Mouse (Mus musculus) frontal cortex, postnatal 14 days (tissue): ENCODE data around the gene Trabd.

Source experiments
- DNase-seq, 2 experiments: peaks; one replicate each; pipeline ENCODE4 v3.0.0; 2022; ENCODE audit warnings: low spot score in 2 of 2

The Trabd gene

DNA sequence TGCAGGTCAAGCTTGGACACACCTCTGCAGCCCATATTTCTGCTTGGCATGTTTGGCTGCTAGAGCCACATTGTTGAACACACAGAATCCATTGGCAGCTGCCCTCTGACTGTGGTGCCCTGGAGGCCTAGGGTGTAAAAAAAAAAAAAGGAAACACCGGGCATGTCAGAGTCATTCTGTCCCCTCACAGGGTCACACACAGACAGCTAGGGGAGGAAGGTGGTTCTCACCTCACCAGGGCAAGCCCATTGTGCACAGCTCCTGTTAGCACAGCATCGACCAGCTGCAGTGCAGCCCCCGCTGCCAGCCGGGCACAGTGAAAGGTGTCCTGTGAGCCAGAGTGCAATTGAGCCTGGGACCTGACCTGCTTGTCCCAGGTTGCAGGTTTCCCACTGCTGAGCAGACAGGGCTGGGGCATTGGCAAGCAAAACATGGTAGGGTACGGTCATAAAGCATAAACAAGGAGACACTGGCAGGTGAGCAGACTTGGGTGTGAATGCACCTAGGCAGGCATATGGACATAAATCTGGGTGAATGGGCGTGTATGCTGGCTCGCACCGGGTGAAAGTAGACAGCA, 52.5 kb downstream of the Trabd start:
- DNase-seq, result no peak

- peak; percentile 72 to 76 for DNase-seq
Measured at GRCm38 (mm10) chr15:89128382-89129350, 53.7 kb downstream of the Trabd start, which contains the start of gene Hdac10. Gene Hdac10 (minus strand): TSS chr15:89128700.

- DNase-seq, result no peak
Measured at GRCm38 (mm10) chr15:89130245-89130644, 55.3 kb downstream of the Trabd start.

DNA sequence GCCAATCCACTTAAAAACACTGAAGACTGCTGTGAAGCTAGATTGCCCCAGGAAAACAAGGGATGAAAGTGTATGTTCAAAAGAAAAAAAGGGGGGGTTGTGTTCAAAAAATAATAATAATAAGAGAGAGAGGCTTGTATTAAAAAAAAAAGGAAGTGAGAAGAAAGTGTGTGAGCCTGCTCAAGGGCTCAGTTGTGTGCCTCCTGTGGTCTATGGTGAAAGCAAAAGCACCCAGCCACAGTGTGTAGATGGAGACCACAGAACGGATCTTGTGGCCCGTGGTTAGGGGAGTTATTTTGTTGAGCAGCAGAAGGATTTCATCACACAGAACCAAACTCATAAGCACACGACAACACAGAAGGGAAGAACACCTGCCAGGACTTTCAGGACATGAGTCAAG, 56.4 kb downstream of the Trabd start:
- DNase-seq, result no peak
